Mouse (Mus musculus) spleen, adult 2 months (tissue): ENCODE results near the gene Nfs1.

Experiments
- CTCF ChIP-seq: fragments of 200-500 bp; IDR thresholded peaks from 2 replicates; pipeline ENCODE4 v1.5.1; 2011; ENCODE audit warnings: mild to moderate bottlenecking, inconsistent platforms; ENCODE audit not compliant: insufficient read depth, insufficient read length, insufficient replicate concordance; ENCODE audit errors: extremely low read depth
- POLR2A ChIP-seq: fragments of 200-500 bp; IDR thresholded peaks from 2 replicates; pipeline ENCODE4 v1.6.1; 2011; ENCODE audit warnings: low read depth, low read length, inconsistent platforms

DNA sequence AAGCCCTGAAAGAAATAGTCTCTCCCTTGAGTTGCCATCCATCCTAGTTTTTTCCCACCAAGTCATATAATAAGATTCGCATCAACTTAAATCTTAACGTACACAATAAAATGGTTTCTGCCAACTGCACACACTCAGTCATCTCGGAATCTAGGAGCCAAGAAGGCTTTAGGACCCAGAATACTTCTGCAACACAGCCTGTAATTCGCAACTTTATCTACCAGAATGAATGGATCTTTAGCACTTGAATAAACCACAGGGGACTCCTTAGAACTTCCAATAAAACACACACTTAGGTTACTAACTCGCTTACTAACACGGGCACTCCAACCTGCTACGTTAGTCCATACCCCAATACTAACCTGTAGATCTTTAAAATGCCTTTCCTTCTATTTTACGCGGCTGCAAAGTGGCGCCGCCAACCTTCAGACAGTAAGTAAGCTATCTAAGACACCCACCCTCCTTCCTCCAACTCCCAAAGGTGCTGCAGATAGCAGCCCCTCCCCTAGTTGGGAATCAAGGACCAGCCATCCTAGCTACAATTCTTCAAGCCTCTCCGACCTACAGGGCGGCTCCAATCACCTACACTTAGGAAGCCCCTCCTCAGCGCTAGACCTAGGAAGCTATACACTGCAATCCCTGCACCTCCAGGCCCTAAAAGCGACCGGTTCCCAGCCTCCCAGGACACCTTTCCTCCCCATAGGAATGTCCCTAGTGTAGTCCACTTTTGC is 33.2 kb downstream of the Nfs1 start:
- TF ChIP-seq CTCF (no peak), POLR2A (no peak)
